Mouse (Mus musculus): ENCODE data around the gene Olfm4. TPM values are rescaled to one million over a fixed set of nuclear protein-coding genes. Genes with fewer than 3 reads are reported as not detected.

The Olfm4 gene
- polyA plus RNA-seq, 1 experiment from 2014 or later = 0.56 TPM

DNA sequence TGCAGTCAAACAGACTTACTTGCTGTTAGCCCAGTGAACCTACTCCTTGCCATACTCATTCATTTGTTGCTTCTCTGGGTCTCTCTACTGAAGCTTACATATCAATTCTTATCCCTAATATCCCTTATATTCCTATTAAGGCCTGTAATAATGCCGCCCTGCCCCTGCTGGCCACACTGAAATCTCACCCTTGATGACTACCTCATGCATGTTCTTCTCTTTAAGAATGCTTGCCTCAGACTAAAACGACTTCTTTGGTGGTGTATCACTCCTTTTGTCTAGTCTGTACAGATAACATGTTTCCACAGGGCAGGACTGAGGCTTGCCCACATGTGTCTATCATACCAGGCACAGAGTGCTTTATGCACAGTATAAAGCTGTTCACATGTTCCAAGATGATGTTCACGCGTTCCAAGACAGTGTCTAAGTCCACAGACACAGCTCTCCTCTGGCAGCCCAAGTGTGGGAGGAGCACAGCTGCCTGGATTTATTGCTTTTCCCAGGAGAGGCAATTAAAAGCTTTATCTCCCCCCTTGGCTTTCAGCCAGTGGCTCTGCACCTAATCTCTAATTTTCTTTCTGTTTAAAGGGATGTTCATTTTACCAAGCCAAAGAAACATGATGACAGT, 55.9 kb downstream of the Olfm4 start:
- H3K27me3 ChIP-seq = no peaks in the 10 kb centered on the region
- peak; percentile 85 for ATAC-seq
- WGBS = 66% methylated on average over 4 of the region's 4 CpGs
- H3K4me2 ChIP-seq = no peak overlapping the region
- H3K27ac ChIP-seq = no peak overlapping the region
- no peaks in the 10 kb centered on the region for H3K9me3 ChIP-seq (replicated peaks)
- H3K36me3 ChIP-seq (ENCODE audit: poor library complexity, severe bottlenecking) = no peaks in the 10 kb centered on the region
- no peak overlapping the region for H3K9ac ChIP-seq
- peaks cover 18% of the 10 kb centered on the region for H3K4me1 ChIP-seq
- no peak overlapping the region for H3K4me3 ChIP-seq

DNA sequence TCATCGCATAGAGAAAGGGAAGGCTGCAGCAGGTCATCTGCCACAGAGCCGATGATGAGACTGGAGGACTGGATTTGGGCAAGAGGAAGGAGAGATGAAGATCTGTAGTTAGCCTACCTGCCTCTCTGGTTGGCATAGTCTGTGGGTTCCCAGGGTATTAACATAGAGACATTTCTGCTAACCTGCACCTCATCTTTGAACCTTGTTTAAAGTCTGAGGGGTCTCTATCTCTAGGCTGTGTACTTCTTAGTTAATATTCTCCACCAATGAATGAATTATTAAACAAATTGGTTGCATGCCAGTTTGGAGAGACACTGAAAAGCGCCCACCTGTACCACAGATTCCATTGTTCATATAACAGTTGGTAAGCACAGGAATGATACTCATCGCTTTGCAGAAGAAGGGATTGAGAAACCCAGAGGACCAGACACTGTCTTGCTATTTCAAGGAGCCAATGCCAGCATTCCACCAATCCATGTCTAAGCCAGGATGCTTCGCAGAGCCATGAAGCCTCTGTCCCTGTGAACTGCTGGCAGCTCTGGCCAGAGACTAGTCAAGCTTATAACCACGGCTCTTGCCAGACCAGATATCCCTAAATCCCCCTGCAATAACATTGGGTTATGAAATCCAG, 62.3 kb downstream of the Olfm4 start:
- ATAC-seq = no peak
- 95% methylated on average over 6 of the region's 6 CpGs for WGBS
- Histone ChIP-seq H3K27me3 (no peaks in the 10 kb centered on the region), H3K4me2 (no peak overlapping the region), H3K27ac (no peak overlapping the region), H3K4me1 (0 out of 2 replicates have a peak, but pooled peaks cover 4% of the 10 kb centered on the region), H3K36me3 (ENCODE audit: poor library complexity, severe bottlenecking) (no peaks in the 10 kb centered on the region), H3K9ac (no peak overlapping the region), H3K4me3 (no peak overlapping the region), H3K9me3 (replicated peaks) (no peaks in the 10 kb centered on the region)

DNA sequence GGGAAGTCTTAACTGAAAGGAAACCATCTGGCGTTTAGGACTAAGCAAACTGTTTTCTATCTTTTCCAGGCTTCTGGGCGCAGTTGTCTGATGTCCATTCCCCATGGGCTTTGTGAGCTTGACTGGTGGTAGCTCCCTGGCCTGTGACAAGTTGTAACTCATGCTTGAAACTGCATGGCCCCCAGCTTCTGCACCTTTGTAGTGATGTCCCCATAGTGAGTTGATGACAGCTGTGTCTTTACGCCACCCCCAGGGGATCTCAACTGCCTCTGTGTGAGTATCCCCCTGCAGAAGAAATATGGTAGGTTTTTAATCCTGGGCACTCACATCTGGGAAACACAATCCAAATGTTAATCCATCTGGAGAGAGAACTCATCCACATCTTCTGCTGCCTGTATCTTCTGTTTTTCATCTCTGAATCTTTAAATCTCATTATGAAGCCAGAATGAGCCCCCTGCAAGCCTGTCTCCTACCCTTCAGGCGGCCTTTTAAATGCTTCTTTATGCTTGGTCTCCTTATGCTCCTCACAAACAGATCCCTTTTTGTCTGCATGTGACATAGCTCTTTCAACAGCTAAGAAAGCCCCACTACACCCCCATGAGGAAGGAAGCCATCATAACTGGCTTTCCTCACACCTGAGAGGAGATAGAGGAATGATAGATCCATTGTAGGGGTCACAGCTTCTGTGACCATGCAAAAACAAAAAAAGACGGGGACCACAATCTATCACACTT, 63.7 kb downstream of the Olfm4 start:
- Histone ChIP-seq H3K9ac (no peak overlapping the region), H3K4me2 (no peak overlapping the region), H3K27ac (no peak overlapping the region), H3K4me3 (no peak overlapping the region), H3K4me1 (no peaks in the 10 kb centered on the region), H3K27me3 (no peaks in the 10 kb centered on the region), H3K36me3 (ENCODE audit: poor library complexity, severe bottlenecking) (no peaks in the 10 kb centered on the region), H3K9me3 (replicated peaks) (no peaks in the 10 kb centered on the region)
- ATAC-seq = no peak
- 62% methylated on average over 5 of the region's 5 CpGs for WGBS

DNA sequence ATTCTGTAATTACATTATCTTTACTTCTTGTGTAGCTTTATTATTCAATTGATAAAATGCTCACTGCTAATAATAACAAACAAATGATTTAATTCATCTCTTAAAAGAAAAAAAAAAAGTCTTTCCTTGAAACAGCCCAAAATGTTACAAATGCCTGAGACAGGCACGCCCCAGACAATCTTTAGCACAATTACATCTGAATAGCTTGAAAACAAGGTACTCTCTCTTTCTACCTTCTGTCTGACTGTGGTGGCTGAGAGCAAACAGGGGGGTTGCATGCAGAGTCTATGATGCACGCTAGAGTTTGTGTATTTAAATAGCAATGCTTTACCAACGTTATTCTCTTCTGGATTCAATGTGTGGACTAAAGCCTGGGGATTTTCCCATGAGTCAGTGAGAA, 71.8 kb downstream of the Olfm4 start:
- ATAC-seq = no peak
- 65% methylated on average over 3 of the region's 3 CpGs for WGBS
- no peaks in the 10 kb centered on the region for H3K27me3 ChIP-seq
- no peaks in the 10 kb centered on the region for H3K9me3 ChIP-seq (replicated peaks)
- no peak overlapping the region for H3K4me3 ChIP-seq
- H3K4me1 ChIP-seq = no peaks in the 10 kb centered on the region
- H3K9ac ChIP-seq = no peak overlapping the region
- no peaks in the 10 kb centered on the region for H3K36me3 ChIP-seq (ENCODE audit: poor library complexity, severe bottlenecking)
- H3K4me2 ChIP-seq = no peak overlapping the region
- H3K27ac ChIP-seq = no peak overlapping the region

GRCm38 (mm10) chr14:80061686-80062085, 77.8 kb downstream of the Olfm4 start:
- Histone ChIP-seq H3K9me3 (replicated peaks) (no peaks in the 10 kb centered on the region), H3K4me2 (no peak overlapping the region), H3K27me3 (no peaks in the 10 kb centered on the region), H3K27ac (no peak overlapping the region), H3K9ac (no peak overlapping the region), H3K4me1 (peaks cover 4% of the 10 kb centered on the region; the same call in 1 of the 2 replicates), H3K4me3 (no peak overlapping the region), H3K36me3 (ENCODE audit: poor library complexity, severe bottlenecking) (no peaks in the 10 kb centered on the region)
- ATAC-seq = no peak
- 79% methylated on average over 3 of the region's 3 CpGs for WGBS

DNA sequence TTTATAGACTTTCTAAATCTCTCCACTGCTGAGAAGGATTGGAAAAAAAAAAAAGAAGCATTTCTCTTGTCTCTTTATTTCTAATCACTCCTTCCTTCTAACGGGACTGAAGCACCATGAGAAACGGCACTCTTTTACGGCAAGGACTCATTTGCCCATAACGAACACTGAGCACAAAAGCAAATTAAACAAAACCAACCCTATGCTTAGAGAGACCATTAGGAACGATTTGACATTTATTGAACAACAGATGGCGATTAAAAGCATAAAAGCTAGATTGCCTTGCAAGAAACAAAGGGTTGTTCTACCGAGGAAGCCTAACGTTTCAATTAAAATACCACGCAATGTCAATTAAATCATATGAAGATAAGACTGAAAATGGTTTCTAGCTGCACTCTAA, 79.0 kb downstream of the Olfm4 start:
- H3K36me3 ChIP-seq (ENCODE audit: poor library complexity, severe bottlenecking) = no peaks in the 10 kb centered on the region
- WGBS = 22% methylated on average over 9 of the region's 9 CpGs
- peaks cover 4% of the 10 kb centered on the region; the same call in 1 of the 2 replicates for H3K4me1 ChIP-seq
- H3K27me3 ChIP-seq = no peaks in the 10 kb centered on the region
- no peaks in the 10 kb centered on the region for H3K9me3 ChIP-seq (replicated peaks)
- H3K4me3 ChIP-seq = no peak overlapping the region
- H3K4me2 ChIP-seq = no peak overlapping the region
- H3K9ac ChIP-seq = no peak overlapping the region
- H3K27ac ChIP-seq = no peak overlapping the region
- no peak for ATAC-seq

DNA sequence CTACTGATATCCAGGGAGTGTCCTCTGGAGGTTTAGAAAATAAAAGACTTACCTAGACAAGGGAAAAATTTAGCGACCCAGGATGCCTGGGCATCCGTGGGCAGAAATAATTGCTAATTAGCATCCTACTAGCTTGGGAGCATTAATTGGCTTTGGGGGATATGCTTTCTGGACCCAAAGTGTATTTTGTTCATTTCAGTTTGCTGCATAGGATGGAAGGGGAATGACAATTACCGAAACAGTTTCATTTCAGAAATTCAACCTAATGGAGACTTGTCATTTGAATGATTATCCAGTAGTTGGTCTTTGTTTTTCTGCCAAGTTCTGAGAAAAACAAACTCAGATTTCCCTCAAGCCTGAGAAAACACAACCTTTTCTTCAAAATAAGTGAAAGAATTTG, 86.7 kb downstream of the Olfm4 start:
- no peak overlapping the region for H3K4me3 ChIP-seq
- no peak overlapping the region for H3K4me2 ChIP-seq
- no peaks in the 10 kb centered on the region for H3K27me3 ChIP-seq
- H3K4me1 ChIP-seq = peaks cover 6% of the 10 kb centered on the region
- H3K9me3 ChIP-seq (replicated peaks) = no peaks in the 10 kb centered on the region
- no peak overlapping the region for H3K27ac ChIP-seq
- WGBS = 32% methylated on average over 3 of the region's 3 CpGs
- no peak overlapping the region for H3K9ac ChIP-seq
- H3K36me3 ChIP-seq (ENCODE audit: poor library complexity, severe bottlenecking) = no peaks in the 10 kb centered on the region
- peak; percentile 57; the same call in 1 of the 2 replicates for ATAC-seq

Other genes with a start within 250 kb of the Olfm4 start
- gene Pcdh8, start 212.8 kb upstream of the Olfm4 start, polyA plus RNA-seq (2015; fragmentation: Nextera tagmentation; extraction: Ambion mirVana) = 21.1 and 22.3 TPM in 2 replicates